In the genomic region with DNA sequence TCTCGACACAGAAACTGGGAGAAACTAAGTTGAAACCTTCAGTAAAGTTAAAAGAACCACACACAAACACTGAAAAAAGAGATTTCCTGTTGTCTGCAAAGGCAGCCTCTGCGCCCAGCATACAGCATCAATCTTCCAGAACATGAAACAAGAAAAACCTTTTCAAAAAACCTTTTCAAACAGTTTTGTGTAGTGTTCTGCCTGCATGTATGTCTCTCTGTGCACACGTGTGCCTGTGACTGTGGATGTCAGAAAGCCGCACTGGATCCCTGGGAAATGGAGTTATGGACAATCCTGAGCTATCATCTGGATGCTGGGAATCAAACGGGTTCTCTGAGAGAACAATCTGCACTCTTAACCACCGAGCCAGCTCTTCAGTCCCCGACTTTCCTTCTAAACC, we compare ENCODE assay signal across 8 mouse cellular contexts. TPM values are rescaled to one million over a fixed set of nuclear protein-coding genes. Genes with fewer than 3 reads are reported as not detected.
DNase-seq lines count a peak whose midpoint lies in the region; ATAC-seq and TF ChIP-seq lines count a peak whose summit lies in the region.

No protein-coding gene starts in this region.

- no peak overlapping the region for H3K4me3 ChIP-seq in liver, adult 2 months (ENCODE audit: insufficient read depth, low read depth, low read length)
- H3K4me3 ChIP-seq in embryonic facial prominence, embryonic 14.5 days (ENCODE audit: low read depth, low read length), result peak overlapping the region; percentile 95
- H3K4me3 ChIP-seq in limb, embryonic 11.5 days (ENCODE audit: low read depth, low read length), result peak overlapping the region; percentile 100
- H3K4me3 ChIP-seq in stomach, embryonic 14.5 days (ENCODE audit: low read depth, low read length), result peak overlapping the region; percentile 100

- H3K27me3 ChIP-seq in liver, adult 2 months (ENCODE audit: control insufficient read depth, insufficient read depth, low read length), result no peaks in the 10 kb centered on the region
- no peaks in the 10 kb centered on the region for H3K27me3 ChIP-seq in embryonic facial prominence, embryonic 14.5 days (replicated peaks; ENCODE audit: control insufficient read depth, insufficient read depth, low read length)
- no peaks in the 10 kb centered on the region for H3K27me3 ChIP-seq in limb, embryonic 11.5 days (ENCODE audit: control insufficient read depth, insufficient read depth, low read length)
- no peaks in the 10 kb centered on the region for H3K27me3 ChIP-seq in stomach, embryonic 14.5 days (ENCODE audit: control insufficient read depth, insufficient read depth, low read length)

- no peaks in the 10 kb centered on the region for H3K36me3 ChIP-seq in liver, adult 2 months (ENCODE audit: control insufficient read depth, insufficient read depth, low read length)
- H3K36me3 ChIP-seq in embryonic facial prominence, embryonic 14.5 days (ENCODE audit: control insufficient read depth, insufficient read depth, low read length), result 0 out of 2 replicates have a peak, but pooled peaks cover 3% of the 10 kb centered on the region
- H3K36me3 ChIP-seq in limb, embryonic 11.5 days (ENCODE audit: control insufficient read depth, insufficient read depth, low read length), result no peaks in the 10 kb centered on the region
- peaks cover 6% of the 10 kb centered on the region for H3K36me3 ChIP-seq in stomach, embryonic 14.5 days (ENCODE audit: control insufficient read depth, insufficient read depth, low read length)

- H3K4me2 ChIP-seq in embryonic facial prominence, embryonic 14.5 days (ENCODE audit: low read depth, low read length), result peak overlapping the region; percentile 85
- peak overlapping the region; percentile 81 for H3K4me2 ChIP-seq in limb, embryonic 11.5 days (ENCODE audit: low read depth, severe bottlenecking)
- H3K4me2 ChIP-seq in stomach, embryonic 14.5 days (replicated peaks; ENCODE audit: low read depth, low read length), result peak overlapping the region; percentile 86

- 39% methylated on average over 7 of the region's 7 CpGs for WGBS in liver, adult 2 months
- 45% methylated on average over 7 of the region's 7 CpGs for WGBS in embryonic facial prominence, embryonic 14.5 days
- WGBS in limb, embryonic 11.5 days, result 62% methylated on average over 7 of the region's 7 CpGs
- 51% methylated on average over 7 of the region's 7 CpGs for WGBS in stomach, embryonic 14.5 days

- no peak for TF ChIP-seq CTCF in liver, adult 2 months (IDR thresholded peaks at IDR 0.05; ENCODE audit: low read depth, low read length)

- no peaks in the 10 kb centered on the region for H3K9me3 ChIP-seq in embryonic facial prominence, embryonic 14.5 days (ENCODE audit: control insufficient read depth, low read length)
- no peaks in the 10 kb centered on the region for H3K9me3 ChIP-seq in limb, embryonic 11.5 days (ENCODE audit: control insufficient read depth, low read length)
- no peaks in the 10 kb centered on the region for H3K9me3 ChIP-seq in stomach, embryonic 14.5 days (ENCODE audit: control insufficient read depth, low read depth, low read length)

- no peak for TF ChIP-seq POLR2A in liver, adult 2 months (IDR thresholded peaks at IDR 0.05; ENCODE audit: extremely low read depth, insufficient read depth, low read length)

- intact Hi-C loops in gastrocnemius, postnatal 14 days (cut with DNase I; ENCODE audit: low total_unique reads), result no loop called here

- peaks cover 6% of the 10 kb centered on the region; the same call in 1 of the 2 replicates for H3K4me1 ChIP-seq in liver, adult 2 months (ENCODE audit: control insufficient read depth, insufficient read depth, low read length)
- H3K4me1 ChIP-seq in embryonic facial prominence, embryonic 14.5 days (ENCODE audit: control insufficient read depth, insufficient read depth, low read length), result peaks cover 39% of the 10 kb centered on the region
- H3K4me1 ChIP-seq in limb, embryonic 11.5 days (ENCODE audit: control insufficient read depth, insufficient read depth, low read length), result peaks cover 21% of the 10 kb centered on the region
- H3K4me1 ChIP-seq in stomach, embryonic 14.5 days (ENCODE audit: control insufficient read depth, insufficient read depth, low read length), result peaks cover 40% of the 10 kb centered on the region

- no peak overlapping the region for H3K27ac ChIP-seq in liver, adult 2 months (replicated peaks; ENCODE audit: insufficient read depth, low read depth, low read length)
- peak overlapping the region; percentile 44; the same call in 1 of the 2 replicates for H3K27ac ChIP-seq in embryonic facial prominence, embryonic 14.5 days (replicated peaks; ENCODE audit: low read depth, low read length)
- H3K27ac ChIP-seq in limb, embryonic 11.5 days (replicated peaks; ENCODE audit: low read depth, low read length), result no peak overlapping the region
- H3K27ac ChIP-seq in stomach, embryonic 14.5 days (ENCODE audit: low read length), result peak overlapping the region; percentile 6

- H3K79me2 ChIP-seq in liver, adult 2 months (ENCODE audit: control insufficient read depth, insufficient read depth, low read length), result peaks cover 33% of the 10 kb centered on the region; the same call in 1 of the 2 replicates

- 0 out of 2 replicates have a peak overlapping the region, but pooled peaks have one; percentile 10 for H3K9ac ChIP-seq in liver, adult 2 months (ENCODE audit: low read depth, low read length)
- H3K9ac ChIP-seq in embryonic facial prominence, embryonic 14.5 days (ENCODE audit: low read depth, low read length), result peak overlapping the region; percentile 96
- H3K9ac ChIP-seq in limb, embryonic 11.5 days (ENCODE audit: low read length), result no peak overlapping the region
- peak overlapping the region; percentile 23; the same call in 1 of the 2 replicates for H3K9ac ChIP-seq in stomach, embryonic 14.5 days (replicated peaks; ENCODE audit: low read depth, low read length)

- no peak for ATAC-seq in embryonic facial prominence, embryonic 14.5 days (ENCODE audit: low read depth)
- ATAC-seq in limb, embryonic 11.5 days (ENCODE audit: insufficient number of reproducible peaks, low FRiP score, low TSS enrichment, low read depth), result no peak
- no peak for ATAC-seq in stomach, embryonic 14.5 days (ENCODE audit: insufficient number of reproducible peaks, insufficient read depth, low FRiP score, low read depth)

- DNase-seq in liver, adult 2 months (ENCODE audit: extremely low read depth, low read depth, low spot score), result no peak
- DNase-seq in liver, result no peak
- DNase-seq in embryonic facial prominence, embryonic 14.5 days (ENCODE audit: low spot score), result no peak
- DNase-seq in limb, embryonic 11.5 days (ENCODE audit: low spot score), result no peak
- DNase-seq in cerebellum, adult 18-20 months, result no peak
- DNase-seq in layer of hippocampus, adult 9-11 months, result no peak
- DNase-seq in gastrocnemius, postnatal 14 days, result no peak

RNA-seq across cellular contexts. Expression of gene Mlec, which starts 1.6 kb away (rescaled TPM):
- total RNA-seq in liver, adult 2 months (2014; rRNA removed), result 33.7 and 44.7 TPM in 2 replicates
- 40.8 and 41.8 TPM in 2 replicates for polyA plus RNA-seq in liver, adult 2 months (2012; rRNA removed)
- 69.8 and 72.9 TPM in 2 replicates for polyA plus RNA-seq in embryonic facial prominence, embryonic 14.5 days (2014; fragmentation: Nextera tagmentation; extraction: Ambion mirVana)
- polyA plus RNA-seq in limb, embryonic 11.5 days (2014; fragmentation: Nextera tagmentation; extraction: Ambion mirVana), result 51.5 and 58.8 TPM in 2 replicates
- 52.6 and 61.3 TPM in 2 replicates for polyA plus RNA-seq in stomach, embryonic 14.5 days (2014; fragmentation: Nextera tagmentation; extraction: Ambion mirVana)
- 100 to 1,000 TPM; 216 to 235 TPM for total RNA-seq in gastrocnemius, postnatal 14 days (2021)

RNA-seq across cellular contexts. Expression of gene Unc119b, which starts 21.6 kb away (rescaled TPM):
- total RNA-seq in liver, adult 2 months (2014; rRNA removed), result 12.5 and 17.3 TPM in 2 replicates
- 29.4 and 32.0 TPM in 2 replicates for polyA plus RNA-seq in liver, adult 2 months (2012; rRNA removed)
- polyA plus RNA-seq in embryonic facial prominence, embryonic 14.5 days (2014; fragmentation: Nextera tagmentation; extraction: Ambion mirVana), result 32.2 and 35.4 TPM in 2 replicates
- 65.3 and 65.4 TPM in 2 replicates for polyA plus RNA-seq in limb, embryonic 11.5 days (2014; fragmentation: Nextera tagmentation; extraction: Ambion mirVana)
- 26.3 and 27.3 TPM in 2 replicates for polyA plus RNA-seq in stomach, embryonic 14.5 days (2014; fragmentation: Nextera tagmentation; extraction: Ambion mirVana)
- total RNA-seq in gastrocnemius, postnatal 14 days (2021), result 10 to 100 TPM; 12.2 to 12.7 TPM

RNA-seq across cellular contexts. Expression of gene Acads, which starts 37.3 kb away (rescaled TPM):
- 140 and 143 TPM in 2 replicates for total RNA-seq in liver, adult 2 months (2014; rRNA removed)
- polyA plus RNA-seq in liver, adult 2 months (2012; rRNA removed), result 255 and 293 TPM in 2 replicates
- 28.5 and 28.7 TPM in 2 replicates for polyA plus RNA-seq in embryonic facial prominence, embryonic 14.5 days (2014; fragmentation: Nextera tagmentation; extraction: Ambion mirVana)
- polyA plus RNA-seq in limb, embryonic 11.5 days (2014; fragmentation: Nextera tagmentation; extraction: Ambion mirVana), result 41.5 and 49.3 TPM in 2 replicates
- 38.5 and 39.9 TPM in 2 replicates for polyA plus RNA-seq in stomach, embryonic 14.5 days (2014; fragmentation: Nextera tagmentation; extraction: Ambion mirVana)
- total RNA-seq in gastrocnemius, postnatal 14 days (2021), result 10 to 100 TPM; 58.1 to 67.2 TPM

RNA-seq across cellular contexts. Expression of gene Cabp1, which starts 37.8 kb away (rescaled TPM):
- total RNA-seq in liver, adult 2 months (2014; rRNA removed), result 0.09 TPM in 1 of 2 replicates, not detected in the other
- 0.07 and 0.21 TPM in 2 replicates for polyA plus RNA-seq in liver, adult 2 months (2012; rRNA removed)
- polyA plus RNA-seq in embryonic facial prominence, embryonic 14.5 days (2014; fragmentation: Nextera tagmentation; extraction: Ambion mirVana), result 2.7 and 3.1 TPM in 2 replicates
- 1.2 and 1.9 TPM in 2 replicates for polyA plus RNA-seq in limb, embryonic 11.5 days (2014; fragmentation: Nextera tagmentation; extraction: Ambion mirVana)
- polyA plus RNA-seq in stomach, embryonic 14.5 days (2014; fragmentation: Nextera tagmentation; extraction: Ambion mirVana), result 1.00 and 1.5 TPM in 2 replicates
- 1 to 10 TPM; 1.2 to 1.3 TPM for total RNA-seq in gastrocnemius, postnatal 14 days (2021)

RNA-seq across cellular contexts. Expression of gene Gm10401, which starts 58.3 kb away (rescaled TPM):
- not detected in 2 replicates for total RNA-seq in liver, adult 2 months (2014; rRNA removed)
- polyA plus RNA-seq in liver, adult 2 months (2012; rRNA removed), result 0.17 TPM in 1 of 2 replicates, not detected in the other
- polyA plus RNA-seq in embryonic facial prominence, embryonic 14.5 days (2014; fragmentation: Nextera tagmentation; extraction: Ambion mirVana), result 53.2 and 54.0 TPM in 2 replicates
- polyA plus RNA-seq in limb, embryonic 11.5 days (2014; fragmentation: Nextera tagmentation; extraction: Ambion mirVana), result 36.5 and 39.5 TPM in 2 replicates
- polyA plus RNA-seq in stomach, embryonic 14.5 days (2014; fragmentation: Nextera tagmentation; extraction: Ambion mirVana), result 51.7 and 54.7 TPM in 2 replicates
- total RNA-seq in gastrocnemius, postnatal 14 days (2021), result not detected

Comparison
In these comparisons a context has a peak if more than half of its experiments do, and no peak if none do; other contexts are left out.
1. H3K27ac ChIP-seq: peak in embryonic facial prominence, embryonic 14.5 days (single experiment) and stomach, embryonic 14.5 days (single experiment); none in liver, adult 2 months (single experiment) and limb, embryonic 11.5 days (single experiment).
2. Peak in every context shown above with its lines, with median percentiles within 50 percentile points of each other: H3K4me2 ChIP-seq.